Mouse (Mus musculus) kidney, postnatal 4 days (tissue): ENCODE measurements around the gene Zmym3.

Source experiments
- DNase-seq, 2 experiments: peaks; one replicate each; pipeline ENCODE4 v3.0.0; 2021; ENCODE audit warnings: mixed read lengths in 2 of 2

Gene Zmym3

DNA sequence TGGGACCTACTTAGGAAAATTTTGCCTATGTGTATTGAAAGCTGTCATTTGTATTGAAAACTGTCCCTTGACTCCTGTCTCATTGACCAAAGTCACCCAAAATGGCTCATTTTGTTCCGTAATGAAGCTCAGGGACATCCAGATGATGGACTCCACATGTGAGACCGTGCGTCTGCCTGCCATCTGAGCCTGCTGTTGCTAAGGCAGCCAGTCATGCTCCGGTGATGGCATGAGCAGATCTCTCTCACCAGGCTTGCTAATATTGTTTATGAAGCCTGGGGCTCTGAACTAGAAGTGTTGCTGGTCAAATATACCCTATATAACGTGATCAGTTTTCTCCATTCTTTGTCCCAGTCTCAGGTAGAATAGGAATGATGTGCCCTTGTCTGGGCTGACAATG, 47.7 kb downstream of the Zmym3 start:
- DNase-seq = no peak

DNA sequence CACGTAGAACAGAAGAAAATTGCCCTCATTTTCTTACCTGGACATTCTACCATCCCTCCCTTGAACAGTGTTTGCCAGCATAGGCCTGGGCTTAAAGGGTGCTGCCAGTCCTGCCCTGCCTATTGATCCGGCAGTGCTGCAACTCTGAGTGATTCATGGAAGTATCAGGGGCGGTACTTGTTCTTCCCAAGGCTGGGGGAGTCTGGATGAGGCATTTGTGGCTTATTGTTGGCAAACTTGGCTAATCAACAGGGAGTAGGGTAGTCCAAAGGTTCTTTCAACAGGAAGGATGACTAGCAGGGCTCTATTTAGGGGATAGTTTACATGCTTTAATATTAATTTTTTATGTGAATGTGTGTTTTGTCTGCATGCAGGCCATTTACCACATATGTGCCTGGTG, 50.1 kb downstream of the Zmym3 start:
- DNase-seq = no peak

DNA sequence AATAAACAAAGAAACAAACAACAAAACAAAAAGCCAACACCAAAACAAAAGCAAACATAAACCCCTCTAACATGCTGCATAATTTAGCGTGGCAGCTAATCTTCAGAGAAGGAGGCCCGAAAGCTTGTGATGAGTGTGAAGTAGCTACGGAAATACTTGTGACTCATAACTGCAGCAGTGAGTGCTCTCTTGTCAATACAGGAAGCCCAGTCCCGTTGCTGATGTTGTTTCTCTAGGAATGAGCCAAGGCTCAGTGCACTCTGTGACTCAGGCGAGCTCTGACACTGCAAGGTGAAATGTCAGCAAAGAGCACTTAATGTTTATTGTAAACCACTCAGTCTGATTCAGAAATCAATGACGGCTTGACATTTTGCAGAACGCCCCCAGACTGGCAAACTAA, 51.6 kb downstream of the Zmym3 start:
- no peak for DNase-seq

DNA sequence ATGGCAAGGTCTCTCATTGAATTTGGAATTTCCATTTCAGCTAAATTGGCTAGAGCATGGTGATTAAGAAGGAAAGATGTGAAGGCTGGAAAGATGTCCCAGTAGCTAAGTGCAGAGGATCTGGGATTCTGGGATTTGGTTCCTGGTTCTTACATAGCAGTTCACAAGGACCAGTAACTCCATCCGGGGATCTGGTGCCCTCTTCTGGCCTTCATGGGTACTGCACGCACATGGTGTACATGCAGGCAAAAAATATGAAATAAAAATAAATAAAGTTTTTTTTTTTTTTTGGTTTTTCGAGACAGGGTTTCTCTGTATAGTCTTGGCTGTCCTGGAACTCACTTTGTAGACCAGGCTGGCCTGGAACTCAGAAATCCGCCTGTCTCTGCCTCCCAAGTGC, 61.7 kb downstream of the Zmym3 start:
- DNase-seq = peak; percentile 17 to 30
